ENCODE assay signal across 13 mouse cellular contexts in genomic region chr13:108157156-108157555, GRCm38 (mm10). TPM values are rescaled to one million over a fixed set of nuclear protein-coding genes. Genes with fewer than 3 reads are reported as not detected.
DNase-seq lines count a peak whose midpoint lies in the region; ATAC-seq and TF ChIP-seq lines count a peak whose summit lies in the region.
"Had no signal": no experiment of that assay in that cellular context is flagged by ENCODE, and none has a peak within 500 bp of the region (broad histone marks: within the 10 kb centered on the region; RNA-seq: fewer than 3 reads in every experiment).

No protein-coding gene starts in this region.

- H3K9me3 ChIP-seq in intestine, embryonic 14.5 days (ENCODE audit: control insufficient read depth, low read length): no peaks in the 10 kb centered on the region
- H3K9me3 ChIP-seq in intestine, postnatal 0 days (ENCODE audit: control insufficient read depth): no peaks in the 10 kb centered on the region
- H3K9me3 ChIP-seq in stomach, embryonic 14.5 days (ENCODE audit: control insufficient read depth, low read depth, low read length): no peaks in the 10 kb centered on the region
- no peaks in the 10 kb centered on the region for H3K9me3 ChIP-seq in stomach, postnatal 0 days (ENCODE audit: control insufficient read depth, low read length)
- H3K9me3 ChIP-seq in hindbrain, embryonic 15.5 days: no peaks in the 10 kb centered on the region
- H3K9me3 ChIP-seq: stomach, embryonic 15.5 days had no signal

- H3K4me2 ChIP-seq in intestine, embryonic 14.5 days (ENCODE audit: low read length): peak overlapping the region; percentile 67
- no peak overlapping the region for H3K4me2 ChIP-seq in intestine, postnatal 0 days (replicated peaks; ENCODE audit: low read depth)
- 0 out of 2 replicates have a peak overlapping the region, but pooled peaks have one; percentile 55 for H3K4me2 ChIP-seq in stomach, embryonic 14.5 days (replicated peaks; ENCODE audit: low read depth, low read length)
- H3K4me2 ChIP-seq in stomach, postnatal 0 days (replicated peaks; ENCODE audit: low read depth): no peak overlapping the region
- H3K4me2 ChIP-seq in hindbrain, embryonic 15.5 days: peak overlapping the region; percentile 72; the same call in 1 of the 2 replicates

- 0 out of 2 replicates have a peak overlapping the region, but pooled peaks have one; percentile 72 for H3K4me3 ChIP-seq in intestine, embryonic 14.5 days (ENCODE audit: low read depth, low read length)
- H3K4me3 ChIP-seq in intestine, postnatal 0 days (ENCODE audit: low read depth, low read length): no peak overlapping the region
- peak overlapping the region; percentile 79; the same call in 1 of the 2 replicates for H3K4me3 ChIP-seq in stomach, embryonic 14.5 days (ENCODE audit: low read depth, low read length)
- no peak overlapping the region for H3K4me3 ChIP-seq in stomach, postnatal 0 days (ENCODE audit: low read depth, low read length)
- peak overlapping the region; percentile 85; the same call in 1 of the 2 replicates for H3K4me3 ChIP-seq in hindbrain, embryonic 15.5 days

- H3K9ac ChIP-seq in intestine, embryonic 14.5 days (ENCODE audit: low read length): no peak overlapping the region
- H3K9ac ChIP-seq in intestine, postnatal 0 days (ENCODE audit: low read depth, low read length): no peak overlapping the region
- no peak overlapping the region for H3K9ac ChIP-seq in stomach, embryonic 14.5 days (replicated peaks; ENCODE audit: low read depth, low read length)
- H3K9ac ChIP-seq in stomach, postnatal 0 days (ENCODE audit: low read length): no peak overlapping the region
- no peak overlapping the region for H3K9ac ChIP-seq in hindbrain, embryonic 15.5 days
- H3K9ac ChIP-seq: stomach, embryonic 15.5 days had no signal

- no peak overlapping the region for H3K27ac ChIP-seq in intestine, embryonic 14.5 days (ENCODE audit: low read depth)
- no peak overlapping the region for H3K27ac ChIP-seq in intestine, postnatal 0 days (ENCODE audit: low read depth, low read length)
- H3K27ac ChIP-seq in stomach, embryonic 14.5 days (ENCODE audit: low read length): no peak overlapping the region
- no peak overlapping the region for H3K27ac ChIP-seq in stomach, postnatal 0 days (replicated peaks)
- no peak overlapping the region for H3K27ac ChIP-seq in hindbrain, embryonic 15.5 days (replicated peaks)
- H3K27ac ChIP-seq: stomach, embryonic 15.5 days had no signal

- DNase-seq in intestine, embryonic 14.5 days (ENCODE audit: low spot score): no peak
- no peak for DNase-seq in stomach, postnatal 0 days (ENCODE audit: low spot score)
- DNase-seq in thymus, postnatal 4 days: no peak
- DNase-seq in gastrocnemius, postnatal 10 days: no peak
- DNase-seq: adrenal gland, adult 2 months; cerebellum, postnatal 25 days; kidney, postnatal 14 days; lung, postnatal 36 days had no signal

- H3K27me3 ChIP-seq in intestine, embryonic 14.5 days (replicated peaks; ENCODE audit: control insufficient read depth, insufficient read depth, low read length): no peaks in the 10 kb centered on the region
- H3K27me3 ChIP-seq in intestine, postnatal 0 days (replicated peaks; ENCODE audit: control insufficient read depth, insufficient read depth, low read length): no peaks in the 10 kb centered on the region
- no peaks in the 10 kb centered on the region for H3K27me3 ChIP-seq in stomach, embryonic 14.5 days (ENCODE audit: control insufficient read depth, insufficient read depth, low read length)
- no peaks in the 10 kb centered on the region for H3K27me3 ChIP-seq in stomach, postnatal 0 days (ENCODE audit: control insufficient read depth, insufficient read depth, low read length)
- H3K27me3 ChIP-seq in hindbrain, embryonic 15.5 days: no peaks in the 10 kb centered on the region
- H3K27me3 ChIP-seq: stomach, embryonic 15.5 days had no signal

- peaks cover 11% of the 10 kb centered on the region for H3K4me1 ChIP-seq in intestine, embryonic 14.5 days (replicated peaks; ENCODE audit: control insufficient read depth, insufficient read depth, low read length)
- no peaks in the 10 kb centered on the region for H3K4me1 ChIP-seq in intestine, postnatal 0 days (replicated peaks; ENCODE audit: control insufficient read depth, insufficient read depth, low read length)
- peaks cover 8% of the 10 kb centered on the region for H3K4me1 ChIP-seq in stomach, embryonic 14.5 days (ENCODE audit: control insufficient read depth, insufficient read depth, low read length)
- no peaks in the 10 kb centered on the region for H3K4me1 ChIP-seq in stomach, postnatal 0 days (replicated peaks; ENCODE audit: control insufficient read depth, insufficient read depth)
- peaks cover 18% of the 10 kb centered on the region for H3K4me1 ChIP-seq in hindbrain, embryonic 15.5 days (replicated peaks)

- peaks cover 5% of the 10 kb centered on the region; the same call in 1 of the 2 replicates for H3K36me3 ChIP-seq in intestine, embryonic 14.5 days (ENCODE audit: control insufficient read depth, insufficient read depth, low read length)
- H3K36me3 ChIP-seq in intestine, postnatal 0 days (ENCODE audit: control insufficient read depth, insufficient read depth): peaks cover 12% of the 10 kb centered on the region; the same call in 1 of the 2 replicates
- H3K36me3 ChIP-seq in stomach, embryonic 14.5 days (ENCODE audit: control insufficient read depth, insufficient read depth, low read length): peaks cover 7% of the 10 kb centered on the region
- no peaks in the 10 kb centered on the region; the same call in 1 of the 2 replicates for H3K36me3 ChIP-seq in stomach, postnatal 0 days (ENCODE audit: control insufficient read depth, insufficient read depth, low read length)
- peaks cover 5% of the 10 kb centered on the region for H3K36me3 ChIP-seq in hindbrain, embryonic 15.5 days

- no peak for TF ChIP-seq CTCF in intestine, postnatal 0 days (IDR thresholded peaks at IDR 0.05; ENCODE audit: low read depth)
- no peak for TF ChIP-seq CTCF in stomach, postnatal 0 days (IDR thresholded peaks at IDR 0.05; ENCODE audit: low read depth)

- TF ChIP-seq EP300 in stomach, postnatal 0 days (optimal IDR thresholded peaks at IDR 0.05): no peak

- no peak for ATAC-seq in intestine, embryonic 14.5 days (replicated peaks; ENCODE audit: low FRiP score, low TSS enrichment, low read depth)
- ATAC-seq in intestine, postnatal 0 days: no peak
- ATAC-seq in stomach, embryonic 14.5 days (ENCODE audit: insufficient number of reproducible peaks, insufficient read depth, low FRiP score, low read depth): no peak
- no peak for ATAC-seq in stomach, postnatal 0 days (ENCODE audit: low FRiP score, low TSS enrichment)
- ATAC-seq in hindbrain, embryonic 15.5 days (ENCODE audit: low FRiP score, low read depth): no peak
- ATAC-seq: inflammation-experienced regulatory T-cells, adult 6 months had no signal

- 80% methylated on average over 2 of the region's 2 CpGs for WGBS in intestine, embryonic 14.5 days
- WGBS in intestine, postnatal 0 days: 79% methylated on average over 2 of the region's 2 CpGs
- WGBS in stomach, embryonic 14.5 days: 82% methylated on average over 2 of the region's 2 CpGs
- 76% methylated on average over 2 of the region's 2 CpGs for WGBS in stomach, postnatal 0 days
- WGBS in hindbrain, embryonic 15.5 days: 79% methylated on average over 2 of the region's 2 CpGs

RNA-seq across cellular contexts. Expression of gene Ndufaf2, which starts 1.3 kb away (rescaled TPM):
- 70.5 and 73.3 TPM in 2 replicates for polyA plus RNA-seq in intestine, embryonic 14.5 days (2014; fragmentation: Nextera tagmentation; extraction: Ambion mirVana)
- 39.2 and 39.4 TPM in 2 replicates for polyA plus RNA-seq in intestine, postnatal 0 days (2015; fragmentation: Nextera tagmentation; extraction: Ambion mirVana)
- 70.5 and 80.7 TPM in 2 replicates for polyA plus RNA-seq in stomach, embryonic 14.5 days (2014; fragmentation: Nextera tagmentation; extraction: Ambion mirVana)
- polyA plus RNA-seq in stomach, postnatal 0 days (2015; fragmentation: Nextera tagmentation; extraction: Ambion mirVana): 39.9 and 44.9 TPM in 2 replicates
- 78.5 and 79.3 TPM in 2 replicates for polyA plus RNA-seq in hindbrain, embryonic 15.5 days (2015; fragmentation: Nextera tagmentation; extraction: Ambion mirVana)
- 10 to 100 TPM; 13.3 to 14.2 TPM for total RNA-seq in gastrocnemius, postnatal 10 days (2021)

RNA-seq across cellular contexts. Expression of gene Ercc8, which starts 1.4 kb away (rescaled TPM):
- 19.4 and 20.8 TPM in 2 replicates for polyA plus RNA-seq in intestine, embryonic 14.5 days (2014; fragmentation: Nextera tagmentation; extraction: Ambion mirVana)
- polyA plus RNA-seq in intestine, postnatal 0 days (2015; fragmentation: Nextera tagmentation; extraction: Ambion mirVana): 6.8 and 8.0 TPM in 2 replicates
- 18.2 and 19.4 TPM in 2 replicates for polyA plus RNA-seq in stomach, embryonic 14.5 days (2014; fragmentation: Nextera tagmentation; extraction: Ambion mirVana)
- 8.3 and 8.4 TPM in 2 replicates for polyA plus RNA-seq in stomach, postnatal 0 days (2015; fragmentation: Nextera tagmentation; extraction: Ambion mirVana)
- polyA plus RNA-seq in hindbrain, embryonic 15.5 days (2015; fragmentation: Nextera tagmentation; extraction: Ambion mirVana): 30.3 and 31.8 TPM in 2 replicates
- 10 to 100 TPM in 1 of 2 experiments, 1 to 10 TPM in 1; 9.5 to 10.2 TPM for total RNA-seq in gastrocnemius, postnatal 10 days (2021)

RNA-seq across cellular contexts. Expression of gene Elovl7, which starts 57.0 kb away (rescaled TPM):
- polyA plus RNA-seq in intestine, embryonic 14.5 days (2014; fragmentation: Nextera tagmentation; extraction: Ambion mirVana): 15.8 and 18.9 TPM in 2 replicates
- polyA plus RNA-seq in intestine, postnatal 0 days (2015; fragmentation: Nextera tagmentation; extraction: Ambion mirVana): 9.9 and 10.8 TPM in 2 replicates
- polyA plus RNA-seq in stomach, embryonic 14.5 days (2014; fragmentation: Nextera tagmentation; extraction: Ambion mirVana): 24.6 and 26.5 TPM in 2 replicates
- 71.0 and 73.3 TPM in 2 replicates for polyA plus RNA-seq in stomach, postnatal 0 days (2015; fragmentation: Nextera tagmentation; extraction: Ambion mirVana)
- polyA plus RNA-seq in hindbrain, embryonic 15.5 days (2015; fragmentation: Nextera tagmentation; extraction: Ambion mirVana): 2.7 and 3.0 TPM in 2 replicates
- total RNA-seq in gastrocnemius, postnatal 10 days (2021): 1 to 10 TPM in 1 of 2 experiments, under 1 TPM in 1; 0.97 to 1.3 TPM

Comparison
In these comparisons a context has a peak if more than half of its experiments do, and no peak if none do; other contexts are left out.
1. H3K4me2 ChIP-seq: peak in intestine, embryonic 14.5 days (single experiment), stomach, embryonic 14.5 days (single experiment) and hindbrain, embryonic 15.5 days (single experiment); none in intestine, postnatal 0 days (single experiment) and stomach, postnatal 0 days (single experiment).
2. H3K4me3 ChIP-seq: peak in intestine, embryonic 14.5 days (single experiment), stomach, embryonic 14.5 days (single experiment) and hindbrain, embryonic 15.5 days (single experiment); none in intestine, postnatal 0 days (single experiment) and stomach, postnatal 0 days (single experiment).